Comparison of ENCODE assay signal across 15 mouse cellular contexts in genomic region chr5:64663766-64664165, GRCm38 (mm10).
DNase-seq lines count a peak whose midpoint lies in the region.
"Had no signal": no experiment of that assay in that cellular context is flagged by ENCODE, and none has a peak within 500 bp of the region (broad histone marks: within the 10 kb centered on the region; RNA-seq: fewer than 3 reads in every experiment).

No protein-coding gene starts in this region.

- DNase-seq in heart, adult 11 months, result peak; percentile 42
- DNase-seq in heart, adult 18-20 months, result no peak
- DNase-seq in kidney, adult 8-10 months, result peak; percentile 11 to 33
- no peak for DNase-seq in kidney, postnatal 4 days
- DNase-seq in kidney, postnatal 36 days, result peak; percentile 27 to 47
- DNase-seq in kidney, postnatal 10 days, result no peak
- DNase-seq: adrenal gland, postnatal 10 days; adrenal gland, postnatal 36 days; cerebellum, adult 18-20 months; cerebellum, adult 9-10 months; cerebellum, postnatal 14 days; gastrocnemius, postnatal 10 days; heart, adult 2 months; heart, postnatal 14 days; heart, postnatal 4 days had no signal

Comparison
In these comparisons a context has a peak if more than half of its experiments do, and no peak if none do; other contexts are left out.
1. DNase-seq: peak in heart, adult 11 months (single experiment), kidney, adult 8-10 months (2 of 2) and kidney, postnatal 36 days (2 of 2); none in heart, adult 18-20 months (0 of 2), kidney, postnatal 4 days (0 of 2) and kidney, postnatal 10 days (single experiment).